Mouse (Mus musculus): ENCODE measurements around the gene Prop1. TPM values are rescaled to one million over a fixed set of nuclear protein-coding genes. Genes with fewer than 3 reads are reported as not detected.

Gene Prop1
- not detected in 2 replicates for polyA plus RNA-seq (2021; fragmentation: Nextera tagmentation)
- long read RNA-seq, experiment 1, result 0 reads
- long read RNA-seq, experiment 2, result 0 reads

DNA sequence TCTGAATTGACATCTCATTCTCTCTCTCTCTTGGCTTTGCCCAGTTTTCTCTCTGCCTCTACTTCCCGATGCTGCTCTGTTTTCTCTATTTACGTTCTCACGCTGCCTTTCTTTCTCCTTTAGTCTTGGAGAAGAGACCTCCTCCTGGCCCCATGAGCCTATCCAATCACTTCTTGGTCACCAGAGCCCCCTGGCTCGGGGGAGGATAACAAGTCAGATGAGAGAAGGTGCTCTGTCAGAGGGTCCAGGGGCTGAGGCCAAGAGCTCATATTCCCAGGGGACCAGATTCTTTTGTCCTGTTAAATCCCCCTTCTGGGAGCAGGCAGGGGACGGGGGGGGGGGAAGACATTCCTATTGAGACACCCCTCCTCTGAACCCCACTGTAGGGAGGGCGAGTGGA is at the start of gene Prop1:
TSS of gene Prop1 (minus strand) at position 101 of the 400 bp plus-strand sequence.

DNA sequence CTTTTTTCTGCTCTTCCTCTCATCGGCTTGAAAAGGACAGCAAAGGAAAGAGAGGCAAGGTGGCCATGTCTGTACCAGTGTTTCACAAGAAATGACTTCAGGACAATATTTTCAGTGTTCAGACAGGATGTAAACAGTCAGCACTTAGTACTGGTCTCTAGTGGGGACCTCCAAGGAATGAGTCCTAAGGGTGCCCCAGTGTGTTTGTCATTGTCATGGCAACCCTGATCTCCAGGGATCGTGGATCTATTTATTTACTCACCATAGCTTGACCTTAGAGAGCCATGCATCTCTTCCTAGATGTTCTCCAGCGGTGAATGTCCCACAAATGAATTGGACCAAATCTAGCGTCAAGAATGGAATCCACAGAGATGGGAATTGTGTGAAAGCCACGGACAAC is 49.7 kb upstream of the Prop1 start, which contains the start of gene Olfr51:
TSS of gene Olfr51 (plus strand) at position 301 of the 400 bp plus-strand sequence.

DNA sequence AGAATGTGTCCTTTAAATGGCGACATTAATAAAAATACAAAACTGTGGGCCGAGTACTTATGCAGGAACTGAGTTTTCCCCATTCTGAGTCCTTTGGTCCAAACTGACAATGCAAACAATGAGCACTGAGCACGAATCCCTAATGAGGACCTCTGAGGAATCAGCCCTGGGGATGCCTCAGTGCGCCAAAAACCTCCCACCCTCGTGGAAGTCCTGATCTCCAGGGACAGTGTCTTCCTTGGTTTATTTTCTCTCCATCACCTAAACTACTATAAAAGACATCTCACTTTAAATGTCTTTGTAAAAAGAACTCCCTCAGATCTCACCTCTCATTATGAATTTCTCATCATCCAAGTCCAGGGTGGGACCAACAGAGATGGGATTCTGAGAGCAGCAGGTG is 28.1 kb upstream of the Prop1 start, which contains the start of gene Olfr1377:
TSS of gene Olfr1377 (plus strand) at position 301 of the 400 bp plus-strand sequence.

DNA sequence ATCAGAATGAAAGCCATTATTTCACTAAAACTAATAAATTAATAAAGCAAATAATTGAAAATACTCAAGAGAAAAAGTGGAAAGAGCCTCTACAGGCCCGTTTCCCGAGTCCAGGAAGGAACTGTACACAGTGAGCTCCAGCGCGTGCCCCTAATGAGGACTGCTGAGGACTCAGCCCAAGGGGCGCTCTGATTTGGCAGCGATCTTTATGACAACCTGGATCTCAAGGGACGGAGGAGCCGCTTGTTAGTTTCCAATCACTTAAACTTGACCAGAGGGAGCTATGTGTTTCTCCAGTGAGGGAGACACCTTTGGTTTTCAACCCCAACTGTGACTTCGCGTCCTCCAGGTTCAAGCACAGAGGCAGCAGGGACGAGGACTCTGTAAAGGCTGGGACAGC is 12.7 kb upstream of the Prop1 start, which contains the start of gene Olfr1378:
TSS of gene Olfr1378 (plus strand) at position 301 of the 400 bp plus-strand sequence.

GRCm38 (mm10) chr11:50943506-50943905 is 10.1 kb downstream of the Prop1 start, which contains the start of gene 4933414I15Rik:
Gene 4933414I15Rik (minus strand): TSS chr11:50943765.

DNA sequence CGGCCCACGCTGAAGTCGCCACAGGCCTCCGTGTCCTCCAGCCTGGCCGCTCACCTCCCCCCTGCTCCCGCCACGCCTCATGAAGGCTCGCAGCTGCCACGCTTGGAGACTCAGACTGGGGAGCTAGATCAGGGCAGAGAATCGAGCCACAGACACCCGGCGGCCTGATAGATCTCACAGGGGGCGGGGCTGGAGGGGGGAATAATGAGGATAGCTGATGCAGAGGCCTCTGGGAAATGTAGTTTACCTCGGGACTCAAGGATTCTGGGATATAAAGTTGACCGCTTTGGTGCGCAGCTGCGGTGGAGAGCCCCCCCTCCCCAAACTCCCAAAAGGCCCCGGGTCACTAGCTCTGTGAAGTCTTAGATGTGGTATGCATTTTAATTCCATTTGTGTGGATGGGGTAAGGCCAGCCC is 22.1 kb downstream of the Prop1 start, which contains the start of gene Zfp354b:
TSS of gene Zfp354b (minus strand) at position 183 of the 416 bp plus-strand sequence.

GRCm38 (mm10) chr11:50915671-50916320 is 37.8 kb downstream of the Prop1 start, which contains the start of gene Zfp2:
Gene Zfp2 (minus strand): TSS chr11:50916165.

Other genes with a start within 250 kb of the Prop1 start
- 8.1 and 9.9 TPM in 2 replicates for gene Zfp354c, start 126.0 kb downstream of the Prop1 start, polyA plus RNA-seq (2021; fragmentation: Nextera tagmentation)
- gene Zfp879, start 112.2 kb downstream of the Prop1 start, polyA plus RNA-seq (2021; fragmentation: Nextera tagmentation), result 0.97 and 1.4 TPM in 2 replicates
- not detected in 2 replicates for gene Grm6, start 103.1 kb downstream of the Prop1 start, polyA plus RNA-seq (2021; fragmentation: Nextera tagmentation)
- gene Zfp454, start 66.1 kb downstream of the Prop1 start, polyA plus RNA-seq (2021; fragmentation: Nextera tagmentation), result 2.8 and 3.2 TPM in 2 replicates
- 14.9 and 18.5 TPM in 2 replicates for gene Zfp2, start 37.6 kb downstream of the Prop1 start, polyA plus RNA-seq (2021; fragmentation: Nextera tagmentation)
- gene Zfp354b, start 22.1 kb downstream of the Prop1 start, polyA plus RNA-seq (2021; fragmentation: Nextera tagmentation), result 2.9 and 3.2 TPM in 2 replicates
- not detected in 2 replicates for gene 4933414I15Rik, start 10.0 kb downstream of the Prop1 start, polyA plus RNA-seq (2021; fragmentation: Nextera tagmentation)
- not detected in 2 replicates for gene Olfr1378, start 12.8 kb upstream of the Prop1 start, polyA plus RNA-seq (2021; fragmentation: Nextera tagmentation)
- not detected in 2 replicates for gene Olfr1377, start 28.2 kb upstream of the Prop1 start, polyA plus RNA-seq (2021; fragmentation: Nextera tagmentation)
- gene Olfr51, start 49.8 kb upstream of the Prop1 start, polyA plus RNA-seq (2021; fragmentation: Nextera tagmentation), result not detected in 2 replicates
- not detected in 2 replicates for gene Olfr54, start 60.5 kb upstream of the Prop1 start, polyA plus RNA-seq (2021; fragmentation: Nextera tagmentation)
- gene Olfr1375, start 94.3 kb upstream of the Prop1 start, polyA plus RNA-seq (2021; fragmentation: Nextera tagmentation), result not detected in 2 replicates
- gene Zfp354a, start 105.5 kb upstream of the Prop1 start, polyA plus RNA-seq (2021; fragmentation: Nextera tagmentation), result 5.0 and 5.1 TPM in 2 replicates

All from left cerebral cortex, adult 6 months (tissue).